Mouse (Mus musculus): ENCODE data around the gene Gemin6. TPM values are rescaled to one million over a fixed set of nuclear protein-coding genes. Genes with fewer than 3 reads are reported as not detected.
"Not testable (repeated sequence)": the region's sequence is repeated elsewhere in the genome, so short reads cannot be mapped to it uniquely, and the experiment has no call there.

The Gemin6 gene
- polyA plus RNA-seq (2015; fragmentation: Nextera tagmentation; extraction: Ambion mirVana): 29.5 and 32.6 TPM in 2 replicates

DNA sequence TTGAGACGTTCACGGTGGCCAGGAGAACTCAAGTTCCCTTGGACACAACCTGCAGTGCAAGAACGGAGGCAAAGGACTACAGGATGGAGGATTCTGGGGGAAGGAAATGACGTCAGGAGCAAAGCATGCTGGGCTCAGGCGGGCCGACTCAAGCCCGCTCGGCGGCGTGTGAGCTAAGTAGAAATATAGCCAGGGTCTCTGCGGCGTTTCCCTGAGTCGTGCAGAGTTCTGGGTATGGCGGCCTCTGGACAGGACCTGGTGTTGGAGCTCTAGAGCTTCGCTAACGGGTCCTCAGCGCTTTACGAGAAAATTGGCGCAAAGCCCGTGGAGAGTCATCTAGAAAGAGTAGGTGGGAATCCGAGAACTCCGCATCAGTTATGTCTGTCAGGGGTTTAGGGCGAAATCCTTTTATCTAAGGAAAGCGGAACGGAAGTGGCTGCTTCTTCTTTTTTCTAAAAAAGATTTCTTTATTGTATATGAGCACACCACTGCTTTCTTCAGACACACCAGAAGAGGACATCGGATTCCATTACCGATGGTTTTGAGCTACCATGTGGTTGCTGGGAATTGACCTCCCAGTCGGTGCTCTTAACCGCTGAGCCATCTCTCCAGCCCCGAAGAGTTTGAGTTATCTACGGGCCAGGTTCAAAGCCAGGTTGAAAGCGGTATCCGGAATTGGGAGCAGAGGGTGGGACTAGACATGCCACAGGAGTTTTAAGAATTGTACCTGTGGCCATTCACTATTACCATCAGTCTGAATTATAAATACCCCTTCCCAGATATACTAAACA lies at the start of gene Gemin6:
Gene Gemin6 (plus strand): TSS at position 116 of the 791 bp plus-strand sequence.
- under 1% methylated on average over 33 of the region's 33 CpGs for WGBS
- Histone ChIP-seq H3K36me3 (no peaks in the 10 kb centered on the region; the same call in 1 of the 2 replicates), H3K9me3 (no peaks in the 10 kb centered on the region), H3K4me3 (peak within 1 kb of the TSS; percentile 60), H3K9ac (peak within 1 kb of the TSS; percentile 66), H3K27ac (peak within 1 kb of the TSS; percentile 92), H3K27me3 (no peaks in the 10 kb centered on the region), H3K4me2 (peak within 1 kb of the TSS; percentile 61), H3K4me1 (peaks cover 6% of the 10 kb centered on the region)
- peak; percentile 93 for ATAC-seq (ENCODE audit: insufficient number of reproducible peaks, low FRiP score, low TSS enrichment, low read depth)

DNA sequence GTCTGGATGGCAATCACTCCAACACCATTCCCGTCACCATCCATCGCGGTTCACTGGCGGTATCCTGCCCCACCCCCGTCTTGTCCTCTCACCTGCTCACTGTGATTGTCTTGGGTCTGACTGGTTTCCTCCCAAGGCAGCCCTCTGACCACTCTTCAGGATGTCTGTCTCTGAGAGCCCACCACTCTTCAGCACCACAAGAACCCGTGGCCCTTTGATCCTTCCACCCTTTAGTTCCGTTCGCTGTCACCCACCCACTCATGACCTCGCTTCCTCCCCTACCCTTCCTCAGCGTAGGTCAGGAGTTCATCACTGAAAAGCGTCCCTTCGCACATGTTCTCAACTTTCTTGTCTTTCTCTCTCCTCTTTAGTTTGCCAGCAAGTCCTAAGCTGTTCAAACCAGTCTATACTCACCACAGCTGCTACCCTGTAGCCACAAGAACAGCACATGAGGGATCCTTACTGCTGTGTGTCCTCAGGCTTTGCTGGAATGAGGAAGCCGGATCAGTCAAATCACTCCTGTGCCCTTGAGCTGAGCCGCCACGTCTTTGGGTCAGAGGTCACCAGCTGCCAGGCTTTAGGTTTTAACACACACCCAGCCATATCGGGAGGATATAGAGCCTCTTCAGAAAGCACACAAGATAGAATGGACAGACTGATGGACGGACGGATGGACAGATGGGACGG lies 49.4 kb upstream of the Gemin6 start:
- H3K4me3 ChIP-seq: no peak overlapping the region
- WGBS: 76% methylated on average over 19 of the region's 19 CpGs
- H3K36me3 ChIP-seq: no peaks in the 10 kb centered on the region
- H3K9me3 ChIP-seq: no peaks in the 10 kb centered on the region
- H3K27me3 ChIP-seq: no peaks in the 10 kb centered on the region
- no peaks in the 10 kb centered on the region for H3K4me1 ChIP-seq
- H3K9ac ChIP-seq: no peak overlapping the region
- no peak for ATAC-seq (ENCODE audit: insufficient number of reproducible peaks, low FRiP score, low TSS enrichment, low read depth)
- no peak overlapping the region for H3K4me2 ChIP-seq
- no peak overlapping the region for H3K27ac ChIP-seq

DNA sequence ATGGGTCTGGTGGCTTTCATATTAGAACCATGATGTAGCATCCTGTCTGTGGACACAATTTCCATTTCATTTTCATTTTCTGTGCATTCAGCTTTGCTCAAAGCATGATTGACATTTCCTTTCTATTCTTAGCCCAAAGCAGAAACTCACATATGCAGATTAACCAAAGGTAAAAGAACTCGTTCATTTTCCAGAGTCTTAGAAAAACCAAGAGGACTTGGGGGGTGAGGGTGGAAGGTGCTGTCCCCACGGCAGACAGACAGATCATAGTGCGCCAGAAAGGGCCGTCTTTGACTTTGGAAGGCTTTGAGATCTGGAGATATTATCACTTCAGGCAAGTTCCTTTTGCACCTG lies 48.9 kb upstream of the Gemin6 start:
- H3K9ac ChIP-seq: no peak overlapping the region
- H3K4me1 ChIP-seq: no peaks in the 10 kb centered on the region
- H3K36me3 ChIP-seq: no peaks in the 10 kb centered on the region
- no peaks in the 10 kb centered on the region for H3K27me3 ChIP-seq
- WGBS: 74% methylated on average over 4 of the region's 4 CpGs
- no peak overlapping the region for H3K4me3 ChIP-seq
- ATAC-seq (ENCODE audit: insufficient number of reproducible peaks, low FRiP score, low TSS enrichment, low read depth): no peak
- no peaks in the 10 kb centered on the region for H3K9me3 ChIP-seq
- no peak overlapping the region for H3K27ac ChIP-seq
- H3K4me2 ChIP-seq: no peak overlapping the region

DNA sequence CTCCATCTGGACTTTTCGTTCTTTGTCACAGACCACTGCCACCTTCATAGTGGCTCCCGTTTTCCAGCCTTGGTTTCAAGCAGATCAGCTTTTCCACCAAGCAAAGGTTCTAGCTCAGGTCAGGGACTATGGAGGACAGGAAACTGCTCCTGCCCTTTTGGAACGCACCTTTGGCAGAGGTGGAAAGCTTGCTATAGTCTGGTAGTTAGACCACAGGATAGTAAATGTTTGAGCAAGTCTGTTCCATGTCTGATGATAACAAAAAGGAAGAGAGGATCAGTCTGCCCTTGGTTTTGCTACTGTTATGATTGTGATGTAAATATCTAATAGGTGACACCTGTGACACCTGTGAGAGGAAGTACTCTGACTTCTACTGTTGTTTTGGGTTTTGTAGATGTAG lies 48.3 kb upstream of the Gemin6 start:
- Histone ChIP-seq H3K27ac (no peak overlapping the region), H3K9ac (no peak overlapping the region), H3K4me1 (no peaks in the 10 kb centered on the region), H3K27me3 (no peaks in the 10 kb centered on the region), H3K9me3 (no peaks in the 10 kb centered on the region), H3K4me3 (no peak overlapping the region), H3K4me2 (no peak overlapping the region), H3K36me3 (no peaks in the 10 kb centered on the region)
- WGBS: 84% methylated on average over 3 of the region's 3 CpGs
- ATAC-seq (ENCODE audit: insufficient number of reproducible peaks, low FRiP score, low TSS enrichment, low read depth): no peak

DNA sequence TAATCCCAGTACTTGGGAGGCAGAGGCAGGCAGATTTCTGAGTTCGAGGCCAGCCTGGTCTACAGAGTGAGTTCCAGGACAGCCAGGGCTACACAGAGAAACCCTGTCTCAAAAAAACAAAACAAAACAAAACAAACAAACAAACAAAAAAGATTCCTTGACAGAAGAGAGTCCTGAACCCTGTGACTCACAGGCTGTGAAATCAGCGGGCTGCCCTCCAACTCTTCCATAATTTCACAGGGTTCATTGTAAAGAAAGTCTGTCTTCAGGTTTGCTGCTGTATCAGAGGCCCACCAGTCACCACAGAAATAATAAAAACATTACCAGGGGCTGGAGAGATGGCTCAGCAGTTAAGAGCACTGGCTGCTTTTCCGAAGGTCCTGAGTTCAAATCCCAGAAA lies 45.4 kb upstream of the Gemin6 start:
- H3K4me1 ChIP-seq; H3K9ac ChIP-seq; H3K27me3 ChIP-seq; H3K36me3 ChIP-seq; ATAC-seq (ENCODE audit: insufficient number of reproducible peaks, low FRiP score, low TSS enrichment, low read depth); H3K4me2 ChIP-seq; H3K9me3 ChIP-seq; H3K27ac ChIP-seq; H3K4me3 ChIP-seq: not testable (repeated sequence)
- 95% methylated on average over 3 of the region's 3 CpGs for WGBS

DNA sequence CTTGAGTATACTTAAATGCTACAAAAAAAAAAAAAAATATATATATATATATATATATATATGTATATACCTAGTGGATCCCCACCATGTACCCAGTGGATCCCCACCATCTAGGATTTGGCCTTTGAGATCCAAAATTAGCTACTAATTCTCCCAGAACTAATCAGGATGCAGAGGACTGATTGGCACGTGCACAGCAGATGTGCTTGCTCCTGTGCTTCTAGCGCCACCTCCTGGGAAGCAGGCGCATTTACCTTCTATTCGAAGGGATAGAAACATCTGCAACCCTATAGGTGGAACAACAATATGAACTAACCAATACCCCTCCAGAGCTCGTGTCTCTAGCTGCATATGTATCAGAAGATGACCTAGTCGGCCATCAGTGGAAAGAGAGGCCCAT lies 44.3 kb upstream of the Gemin6 start:
- Histone ChIP-seq H3K27ac (no peak overlapping the region), H3K9ac (no peak overlapping the region), H3K36me3 (no peaks in the 10 kb centered on the region), H3K9me3 (no peaks in the 10 kb centered on the region), H3K4me3 (no peak overlapping the region), H3K4me1 (no peaks in the 10 kb centered on the region), H3K4me2 (no peak overlapping the region), H3K27me3 (no peaks in the 10 kb centered on the region)
- peak; percentile 72; the same call in 1 of the 2 replicates for ATAC-seq (ENCODE audit: insufficient number of reproducible peaks, low FRiP score, low TSS enrichment, low read depth)
- WGBS: 1% methylated on average over 6 of the region's 6 CpGs

DNA sequence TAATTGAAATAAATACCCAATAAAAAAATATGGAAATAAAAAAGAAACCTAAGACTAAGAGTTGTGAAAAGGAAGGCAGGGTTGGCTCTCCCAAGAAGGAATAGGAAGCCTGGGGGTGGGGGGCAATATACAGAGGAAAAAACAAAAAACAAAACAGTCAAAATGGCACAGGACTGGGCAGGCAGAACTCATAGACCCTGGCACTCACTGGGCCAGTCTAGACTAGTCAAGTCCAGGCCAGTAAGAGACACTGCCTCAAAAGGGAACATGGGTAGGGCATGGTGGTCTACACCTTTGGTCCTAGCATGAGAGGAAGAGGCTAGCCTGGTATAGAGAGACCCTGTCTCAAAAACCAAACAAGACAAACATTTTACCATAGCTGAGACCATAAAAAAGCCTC lies 43.8 kb upstream of the Gemin6 start:
- Histone ChIP-seq H3K4me2 (no peak overlapping the region), H3K9me3 (no peaks in the 10 kb centered on the region), H3K36me3 (no peaks in the 10 kb centered on the region), H3K4me1 (no peaks in the 10 kb centered on the region), H3K9ac (no peak overlapping the region), H3K4me3 (no peak overlapping the region), H3K27me3 (no peaks in the 10 kb centered on the region), H3K27ac (no peak overlapping the region)
- ATAC-seq (ENCODE audit: insufficient number of reproducible peaks, low FRiP score, low TSS enrichment, low read depth): no peak

DNA sequence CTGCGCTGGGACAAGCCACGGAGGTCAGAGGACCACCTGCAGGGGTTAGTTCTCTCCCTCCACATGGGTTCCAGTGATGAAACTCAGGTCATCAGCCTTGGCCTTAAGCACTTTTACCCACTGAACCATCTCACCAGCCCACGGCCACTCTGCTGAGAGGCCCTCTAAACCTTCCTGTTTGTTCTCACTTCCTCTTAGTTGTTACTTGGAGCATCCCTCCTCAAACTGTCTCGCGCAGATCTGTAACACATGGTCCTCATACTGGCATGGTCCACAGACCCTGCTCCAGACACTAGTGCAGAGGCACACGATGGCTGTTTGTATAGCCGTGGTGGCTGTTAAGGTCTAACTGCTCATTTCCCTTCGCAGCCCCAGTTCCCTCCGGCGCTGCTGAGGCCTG lies 40.6 kb upstream of the Gemin6 start:
- no peaks in the 10 kb centered on the region for H3K4me1 ChIP-seq
- 75% methylated on average over 10 of the region's 10 CpGs for WGBS
- no peak overlapping the region for H3K27ac ChIP-seq
- H3K4me2 ChIP-seq: no peak overlapping the region
- no peaks in the 10 kb centered on the region for H3K27me3 ChIP-seq
- no peak overlapping the region for H3K9ac ChIP-seq
- no peak overlapping the region for H3K4me3 ChIP-seq
- no peaks in the 10 kb centered on the region for H3K36me3 ChIP-seq
- no peaks in the 10 kb centered on the region for H3K9me3 ChIP-seq
- ATAC-seq (ENCODE audit: insufficient number of reproducible peaks, low FRiP score, low TSS enrichment, low read depth): no peak

DNA sequence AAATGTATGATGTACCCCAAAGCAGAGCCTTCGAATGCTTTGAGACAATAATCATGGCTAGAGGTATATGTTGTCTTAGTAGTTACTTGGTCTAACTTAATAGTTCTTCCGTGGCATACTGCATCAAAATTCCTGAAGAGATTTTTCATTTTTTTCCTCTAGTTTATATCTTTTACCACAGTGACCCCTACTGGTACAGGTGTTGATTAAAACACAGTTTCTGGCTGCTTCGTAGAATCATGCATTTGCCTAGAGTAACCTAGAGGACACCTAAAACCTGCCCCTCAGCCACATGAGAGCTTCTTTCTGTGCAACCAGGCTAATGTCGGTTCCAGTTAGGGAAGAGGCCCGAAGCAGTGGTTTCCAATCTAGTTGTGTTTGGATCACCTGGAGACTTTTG lies 31.2 kb upstream of the Gemin6 start:
- Histone ChIP-seq H3K9ac (no peak overlapping the region), H3K27ac (no peak overlapping the region), H3K9me3 (no peaks in the 10 kb centered on the region), H3K27me3 (no peaks in the 10 kb centered on the region), H3K4me1 (no peaks in the 10 kb centered on the region), H3K4me3 (no peak overlapping the region), H3K36me3 (peaks cover 26% of the 10 kb centered on the region), H3K4me2 (no peak overlapping the region)
- ATAC-seq (ENCODE audit: insufficient number of reproducible peaks, low FRiP score, low TSS enrichment, low read depth): no peak
- WGBS: 63% methylated on average over 5 of the region's 5 CpGs

DNA sequence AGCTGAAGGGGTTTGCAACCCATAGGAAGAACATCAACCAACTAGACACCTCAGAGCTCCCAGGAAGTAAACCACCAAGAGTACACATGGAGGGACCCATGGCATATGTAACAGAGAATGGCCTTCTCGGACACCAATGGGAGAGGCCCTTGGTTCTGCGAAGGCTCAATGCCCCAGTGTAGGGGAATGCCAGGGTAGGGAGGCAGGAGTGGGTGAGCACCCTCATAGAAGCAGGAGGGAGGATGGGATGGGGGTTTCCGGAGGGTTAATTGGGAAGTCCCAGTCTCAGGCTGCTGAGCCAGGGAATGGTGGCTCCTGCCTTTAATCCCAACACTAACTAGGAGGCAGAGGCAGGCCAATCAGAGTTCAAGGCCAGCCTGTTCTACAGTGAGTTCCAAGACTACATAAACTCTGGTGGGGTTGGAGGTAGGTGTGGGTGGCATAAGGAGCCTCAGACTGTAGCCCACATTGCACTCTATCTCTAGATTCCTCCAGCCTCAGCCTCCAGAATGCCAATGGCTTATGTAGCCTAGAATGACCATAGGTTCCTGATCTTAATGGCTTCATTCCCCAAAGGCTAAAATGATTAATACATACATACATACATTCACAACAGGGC lies 25.0 kb upstream of the Gemin6 start:
- H3K4me1 ChIP-seq: no peaks in the 10 kb centered on the region
- no peak overlapping the region for H3K9ac ChIP-seq
- no peak overlapping the region for H3K27ac ChIP-seq
- H3K27me3 ChIP-seq: no peaks in the 10 kb centered on the region
- no peaks in the 10 kb centered on the region for H3K9me3 ChIP-seq
- ATAC-seq (ENCODE audit: insufficient number of reproducible peaks, low FRiP score, low TSS enrichment, low read depth): no peak
- H3K4me3 ChIP-seq: no peak overlapping the region
- WGBS: 94% methylated on average over 3 of the region's 3 CpGs
- peaks cover 71% of the 10 kb centered on the region for H3K36me3 ChIP-seq
- no peak overlapping the region for H3K4me2 ChIP-seq

DNA sequence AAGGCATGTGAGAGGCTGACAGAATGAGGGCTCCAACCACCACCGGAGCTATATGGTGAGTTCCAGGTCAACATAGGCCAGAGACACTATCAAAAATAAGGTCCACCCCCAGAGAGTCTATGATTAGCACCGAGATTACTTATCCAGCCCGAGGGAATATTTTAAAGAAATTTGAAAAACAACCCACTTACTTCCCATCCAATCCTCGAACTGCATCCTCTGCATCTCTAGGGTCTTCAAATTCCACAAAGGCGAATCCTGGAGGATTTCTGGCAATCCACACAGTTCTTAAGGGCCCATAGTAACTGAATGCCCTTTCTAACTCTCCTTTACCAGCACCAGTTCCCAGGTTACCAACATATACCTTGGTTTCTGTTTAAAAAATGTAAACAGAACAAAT lies 18.6 kb upstream of the Gemin6 start:
- H3K4me2 ChIP-seq: peak overlapping the region; percentile 61
- no peak for ATAC-seq (ENCODE audit: insufficient number of reproducible peaks, low FRiP score, low TSS enrichment, low read depth)
- H3K9ac ChIP-seq: peak overlapping the region; percentile 99
- H3K9me3 ChIP-seq: no peaks in the 10 kb centered on the region
- H3K4me3 ChIP-seq: peak overlapping the region; percentile 95
- peaks cover 31% of the 10 kb centered on the region for H3K36me3 ChIP-seq
- 19% methylated on average over 5 of the region's 5 CpGs for WGBS
- H3K27ac ChIP-seq: peak overlapping the region; percentile 99; the same call in 1 of the 2 replicates
- H3K27me3 ChIP-seq: no peaks in the 10 kb centered on the region
- peaks cover 9% of the 10 kb centered on the region for H3K4me1 ChIP-seq

DNA sequence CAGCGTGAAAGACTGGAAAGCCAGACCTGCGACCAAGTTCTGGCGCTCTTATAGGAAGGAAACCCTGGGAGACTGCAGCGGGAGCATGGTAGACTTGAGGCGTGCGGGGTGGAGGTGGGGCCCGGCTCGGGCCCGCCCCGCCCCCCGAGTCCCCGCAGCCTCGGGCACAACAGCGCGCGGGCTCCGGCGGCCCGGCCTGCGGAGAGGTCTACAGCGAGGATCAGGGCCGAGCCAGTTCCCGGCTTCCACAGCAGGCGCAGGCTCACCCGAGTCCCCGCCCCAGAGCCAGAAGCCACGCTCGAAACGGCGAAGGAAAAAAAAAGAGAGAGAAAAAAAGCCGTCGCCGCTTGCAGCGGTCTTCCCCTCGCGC lies 18.0 kb upstream of the Gemin6 start:
- Histone ChIP-seq H3K4me1 (peaks cover 9% of the 10 kb centered on the region), H3K4me2 (peak overlapping the region; percentile 61), H3K27ac (peak overlapping the region; percentile 99), H3K4me3 (peak overlapping the region; percentile 95), H3K36me3 (peaks cover 28% of the 10 kb centered on the region), H3K9me3 (no peaks in the 10 kb centered on the region), H3K27me3 (no peaks in the 10 kb centered on the region), H3K9ac (peak overlapping the region; percentile 99)
- ATAC-seq (ENCODE audit: insufficient number of reproducible peaks, low FRiP score, low TSS enrichment, low read depth): no peak
- WGBS: under 1% methylated on average over 35 of the region's 36 CpGs
